Mouse (Mus musculus) cortical plate, adult 2 months (tissue): ENCODE measurements around the gene Hs6st1.

Experiments
- CTCF ChIP-seq: fragments of 200-500 bp; IDR thresholded peaks from 2 replicates; pipeline ENCODE4 v1.5.1; 2011; ENCODE audit warnings: mild to moderate bottlenecking, control low read depth, low read length; ENCODE audit not compliant: insufficient read depth; ENCODE audit errors: extremely low read depth
- POLR2A ChIP-seq: fragments of 200-500 bp; IDR thresholded peaks from 2 replicates; pipeline ENCODE4 v1.6.1; 2011; ENCODE audit warnings: mild to moderate bottlenecking, low read length, control low read depth; ENCODE audit not compliant: insufficient read depth; ENCODE audit errors: extremely low read depth

DNA sequence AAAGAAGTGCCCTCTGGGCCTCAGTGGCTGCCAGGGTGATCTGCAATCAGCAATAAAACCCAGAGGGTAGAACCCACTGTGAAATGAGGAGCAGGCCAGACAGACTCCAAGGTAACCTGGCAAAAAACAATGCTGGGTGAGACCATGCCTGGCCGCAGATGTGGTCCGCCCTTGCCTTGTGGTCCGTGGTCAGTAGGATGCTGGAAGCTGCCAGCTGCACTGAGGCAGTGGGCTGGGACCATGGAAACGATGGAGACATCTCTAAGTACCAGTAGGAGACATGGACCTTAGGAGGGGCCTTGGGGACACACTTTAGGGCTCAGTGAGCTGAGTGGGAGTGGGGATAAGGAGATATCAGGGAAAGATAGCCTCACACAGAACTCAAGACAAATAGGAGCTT lies 64.0 kb downstream of the Hs6st1 start:
- no peak for TF ChIP-seq CTCF
- no peak for TF ChIP-seq POLR2A
